Mouse (Mus musculus) embryonic facial prominence, embryonic 11.5 days (tissue): ENCODE measurements around the gene Clk3. TPM values are rescaled to one million over a fixed set of nuclear protein-coding genes. Genes with fewer than 3 reads are reported as not detected.

Experiments used
- ATAC-seq: fragments of 200-750 bp; cut with Nextera tagmentation; replicated peaks from 2 replicates; pipeline ENCODE4 v1.8.0; 2017; ENCODE audit warnings: low read depth; ENCODE audit not compliant: insufficient number of reproducible peaks, low FRiP score, low TSS enrichment
- DNase-seq: peaks from one replicate; pipeline ENCODE4 v3.0.0-alpha.2; 2015; ENCODE audit warnings: low spot score
- H3K27ac ChIP-seq: fragments of 300-500 bp; sonication (generic); replicated peaks from 2 replicates; pipeline ENCODE4 v1.5.1; 2014; ENCODE audit warnings: mild to moderate bottlenecking, low read depth, low read length, control low read depth
- H3K27me3 ChIP-seq: fragments of 300-500 bp; sonication (generic); 2 replicates; pipeline ENCODE4 v1.6.1; 2014; ENCODE audit warnings: mild to moderate bottlenecking, low read length, moderate library complexity, mixed read lengths; ENCODE audit not compliant: control insufficient read depth, insufficient read depth
- H3K36me3 ChIP-seq: fragments of 300-500 bp; sonication (generic); replicated peaks from 2 replicates; pipeline ENCODE4 v1.6.1; 2014; ENCODE audit warnings: low read depth, mild to moderate bottlenecking, low read length, moderate library complexity, mixed read lengths; ENCODE audit not compliant: control insufficient read depth, insufficient read depth
- H3K4me1 ChIP-seq: fragments of 300-500 bp; sonication (generic); 2 replicates; pipeline ENCODE4 v1.6.1; 2014; ENCODE audit warnings: low read length, mixed read lengths; ENCODE audit not compliant: control insufficient read depth, insufficient read depth
- H3K4me2 ChIP-seq: fragments of 300-500 bp; sonication (generic); 2 replicates; pipeline ENCODE4 v1.6.1; 2014; ENCODE audit warnings: low read depth, mild to moderate bottlenecking, control low read depth, low read length, moderate library complexity
- H3K4me3 ChIP-seq: fragments of 300-500 bp; sonication (generic); 2 replicates; pipeline ENCODE4 v1.5.1; 2014; ENCODE audit warnings: low read depth, low read length, control low read depth
- H3K9ac ChIP-seq: fragments of 300-500 bp; sonication (generic); replicated peaks from 2 replicates; pipeline ENCODE4 v1.6.1; 2014; ENCODE audit warnings: mild to moderate bottlenecking, control low read depth, low read length
- H3K9me3 ChIP-seq: fragments of 300-500 bp; sonication (generic); replicated peaks from 2 replicates; pipeline ENCODE4 v1.6.1; 2016; ENCODE audit warnings: mild to moderate bottlenecking, low read length, inconsistent platforms, mixed read lengths; ENCODE audit not compliant: control insufficient read depth
- whole genome bisulfite sequencing: fragments of 180-500 bp; shearing (Covaris S2); extraction: QIAGEN DNeasy Blood & Tissue Kit; methylation state at CpG from one replicate; pipeline ENCODE4 v1.1.7; 2014; 5-methylcytosine and 5-hydroxymethylcytosine counted together
- polyA plus RNA-seq: library from polyadenylated mRNA; unstranded; fragments of >200 nt; fragmentation: Nextera tagmentation; extraction: Ambion mirVana; gene quantifications from 2 replicates; pipeline ENCODE4 v1.2.1, GENCODE M21; 2014

Clk3 gene
- polyA plus RNA-seq, 1 experiment from 2014 or later: 70.0 TPM

DNA sequence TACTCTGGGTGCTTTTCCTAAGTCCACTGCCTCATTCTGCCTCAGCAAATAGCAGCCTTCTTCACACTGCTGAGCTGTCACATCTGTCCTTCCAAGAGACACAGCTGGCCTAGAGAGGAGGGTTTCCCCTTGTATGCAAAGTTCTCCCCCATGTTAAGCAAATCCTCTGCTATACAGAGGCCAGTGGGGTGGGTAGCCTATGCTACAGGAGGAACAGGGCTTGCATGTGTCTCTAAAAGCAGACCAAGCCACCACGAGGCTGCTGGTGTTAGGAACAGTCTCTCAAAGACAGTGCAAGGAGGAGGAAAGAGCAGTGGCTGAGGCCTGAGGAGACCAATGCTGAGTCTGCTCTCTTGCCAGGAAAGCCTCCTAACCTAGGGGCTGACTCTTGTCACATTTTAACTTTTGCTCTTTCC is 40.4 kb upstream of the Clk3 start:
- Histone ChIP-seq H3K36me3 (no peaks in the 10 kb centered on the region), H3K4me1 (no peaks in the 10 kb centered on the region; the same call in none of the 2 replicates), H3K9ac (no peak overlapping the region), H3K27me3 (no peaks in the 10 kb centered on the region), H3K9me3 (no peaks in the 10 kb centered on the region), H3K4me3 (no peak overlapping the region), H3K4me2 (no peak overlapping the region), H3K27ac (no peak overlapping the region)
- no peak for DNase-seq
- no peak for ATAC-seq
- 50% methylated on average over 1 of the region's 1 CpGs for WGBS

DNA sequence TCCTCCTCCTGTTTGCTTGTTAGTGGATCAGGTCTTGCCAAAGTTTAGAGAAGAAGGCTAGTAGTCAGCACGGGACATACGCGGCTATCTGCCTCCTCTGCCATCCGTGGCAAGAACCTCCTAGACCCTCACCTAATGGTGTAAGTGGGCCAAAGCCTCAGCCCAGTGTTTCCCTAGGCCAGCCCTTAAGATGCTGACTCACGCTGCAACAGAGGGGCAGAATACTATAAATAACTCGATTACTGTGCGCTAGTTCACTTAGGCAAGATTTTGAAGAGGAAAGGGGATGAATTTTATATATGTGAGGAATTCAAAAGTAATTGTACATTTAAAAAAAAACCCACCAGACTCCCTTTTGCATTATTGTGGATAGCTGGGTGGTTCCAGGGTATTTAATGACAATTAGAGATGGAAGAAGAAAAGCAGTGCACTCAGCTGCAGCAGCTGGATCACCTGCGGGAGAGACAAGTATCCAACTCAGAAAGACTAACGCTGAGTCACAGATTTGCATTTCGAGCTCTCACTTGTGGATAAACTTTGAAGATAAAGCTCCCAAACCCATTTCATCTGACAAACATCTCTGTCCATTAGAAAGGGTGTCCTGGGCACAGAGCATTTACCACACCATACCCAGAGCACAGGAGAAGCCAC is 39.6 kb upstream of the Clk3 start:
- ATAC-seq (no peak), DNase-seq (no peak)
- Histone ChIP-seq H3K9ac (no peak overlapping the region), H3K4me2 (no peak overlapping the region), H3K36me3 (no peaks in the 10 kb centered on the region), H3K9me3 (no peaks in the 10 kb centered on the region), H3K27ac (no peak overlapping the region), H3K4me3 (no peak overlapping the region), H3K27me3 (no peaks in the 10 kb centered on the region), H3K4me1 (no peaks in the 10 kb centered on the region; the same call in none of the 2 replicates)
- WGBS: 75% methylated on average over 10 of the region's 10 CpGs

DNA sequence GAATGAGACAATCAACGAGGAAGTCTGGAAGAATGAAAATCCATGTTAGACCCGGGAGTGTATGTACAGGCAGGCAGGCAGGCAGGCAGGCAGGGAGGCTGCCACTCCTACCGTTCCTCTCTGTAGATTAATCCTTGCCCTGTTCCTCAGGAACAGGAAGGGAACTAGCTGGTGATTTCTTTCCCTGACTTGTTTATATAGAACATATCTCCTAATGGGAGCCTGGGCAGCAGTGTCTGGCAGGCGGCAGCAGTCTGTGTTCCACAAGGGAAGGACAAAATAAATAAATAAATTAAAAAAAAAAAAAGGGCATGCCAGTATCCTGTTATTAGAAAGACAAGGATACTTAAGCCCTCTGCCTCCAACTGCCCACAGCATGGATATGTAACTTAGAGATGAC is 38.2 kb upstream of the Clk3 start:
- H3K4me3 ChIP-seq: no peak overlapping the region
- H3K4me1 ChIP-seq: no peaks in the 10 kb centered on the region; the same call in none of the 2 replicates
- no peak overlapping the region for H3K4me2 ChIP-seq
- DNase-seq (no peak), ATAC-seq (no peak)
- H3K27ac ChIP-seq: no peak overlapping the region
- H3K36me3 ChIP-seq: no peaks in the 10 kb centered on the region
- no peaks in the 10 kb centered on the region for H3K27me3 ChIP-seq
- 10% methylated on average over 4 of the region's 4 CpGs for WGBS
- H3K9me3 ChIP-seq: no peaks in the 10 kb centered on the region
- no peak overlapping the region; the same call in 1 of the 2 replicates for H3K9ac ChIP-seq

DNA sequence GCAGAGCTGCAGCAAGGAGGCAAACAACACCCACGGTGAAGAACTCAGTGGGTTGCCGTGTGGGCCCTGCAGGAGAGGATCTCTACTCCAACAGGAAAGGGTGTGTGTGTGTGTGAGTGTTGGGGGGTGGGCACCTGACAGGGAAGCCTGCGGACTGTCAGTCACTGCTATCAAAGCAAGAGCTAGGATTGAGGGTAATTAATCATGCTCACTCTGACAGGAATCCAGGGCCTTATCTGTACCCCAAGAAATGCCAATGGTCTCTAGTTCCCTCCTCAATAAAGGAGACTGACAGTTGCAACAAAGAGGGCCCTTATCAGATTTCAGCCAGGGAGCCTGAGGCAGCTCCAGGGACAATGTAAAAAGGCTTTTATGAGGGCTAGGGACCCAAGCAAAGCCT is 37.4 kb upstream of the Clk3 start:
- Histone ChIP-seq H3K36me3 (no peaks in the 10 kb centered on the region), H3K4me1 (no peaks in the 10 kb centered on the region; the same call in none of the 2 replicates), H3K4me3 (no peak overlapping the region), H3K27ac (no peak overlapping the region), H3K4me2 (no peak overlapping the region), H3K27me3 (no peaks in the 10 kb centered on the region), H3K9me3 (no peaks in the 10 kb centered on the region), H3K9ac (no peak overlapping the region)
- WGBS: 14% methylated on average over 3 of the region's 3 CpGs
- 0 out of 2 replicates have a peak, but pooled peaks have one; percentile 49 for ATAC-seq
- DNase-seq: no peak

DNA sequence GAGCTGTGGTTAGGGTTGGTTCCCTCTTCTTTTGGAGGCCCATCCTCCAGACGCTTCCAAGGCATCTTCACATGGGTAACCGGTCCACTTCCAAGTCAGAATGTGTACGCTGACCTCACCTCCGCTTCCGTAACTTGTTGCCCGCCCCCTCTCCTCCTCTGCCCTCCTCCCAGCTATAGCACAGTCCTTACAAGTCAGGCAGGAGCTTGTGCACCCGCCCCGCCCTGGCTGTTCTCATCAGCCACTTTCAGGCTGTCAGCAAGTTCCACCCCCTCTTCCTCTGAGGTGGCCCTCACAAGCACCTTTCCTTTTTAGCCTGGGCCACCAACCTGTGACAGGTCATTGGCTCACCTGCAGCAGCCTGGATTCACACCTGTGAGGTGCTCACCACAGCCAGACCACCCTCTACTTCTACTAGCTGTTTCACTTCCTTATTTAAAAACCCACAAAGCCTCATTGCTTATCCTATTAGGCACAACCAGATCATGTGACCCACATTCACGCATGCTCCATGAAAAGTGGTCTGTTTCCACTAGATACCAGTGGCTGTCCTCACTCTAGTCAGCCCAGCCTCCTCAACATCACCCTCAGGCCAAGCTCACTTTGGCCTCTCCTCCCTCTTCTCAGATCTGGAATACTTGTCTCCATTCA is 34.8 kb upstream of the Clk3 start:
- no peaks in the 10 kb centered on the region for H3K27me3 ChIP-seq
- DNase-seq (no peak), ATAC-seq (no peak)
- H3K9me3 ChIP-seq: no peaks in the 10 kb centered on the region
- H3K9ac ChIP-seq: no peak overlapping the region
- H3K4me2 ChIP-seq: no peak overlapping the region
- no peaks in the 10 kb centered on the region; the same call in none of the 2 replicates for H3K4me1 ChIP-seq
- WGBS: 89% methylated on average over 9 of the region's 9 CpGs
- H3K27ac ChIP-seq: no peak overlapping the region
- no peak overlapping the region for H3K4me3 ChIP-seq
- peaks cover 3% of the 10 kb centered on the region; the same call in 1 of the 2 replicates for H3K36me3 ChIP-seq

DNA sequence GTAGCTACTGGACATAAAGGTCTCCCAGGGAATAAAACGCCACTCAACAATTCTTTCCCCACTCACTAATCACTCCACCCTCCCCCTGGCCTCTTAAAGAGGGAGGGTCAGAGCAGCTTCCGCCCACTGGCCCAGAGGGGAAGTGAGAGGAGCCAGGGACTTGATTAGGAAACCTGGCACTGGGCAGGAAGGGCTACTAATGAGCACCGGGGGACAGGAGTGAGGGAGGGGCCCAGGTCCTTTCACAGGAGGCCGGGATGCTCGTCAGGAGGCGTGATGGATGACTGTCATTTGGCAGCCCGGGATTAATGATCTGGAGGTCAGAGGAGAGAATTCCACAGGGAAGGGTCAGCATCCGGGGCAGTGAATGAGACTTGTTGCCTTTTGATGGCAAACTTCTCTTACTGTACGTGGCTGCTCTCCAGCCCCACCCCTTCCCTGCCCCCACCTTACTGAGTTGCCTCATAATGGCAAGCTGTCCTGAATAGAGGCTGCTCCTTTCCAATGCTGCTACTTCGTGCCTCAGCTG is 33.1 kb upstream of the Clk3 start:
- Histone ChIP-seq H3K4me2 (no peak overlapping the region), H3K4me3 (no peak overlapping the region), H3K27me3 (no peaks in the 10 kb centered on the region), H3K9me3 (no peaks in the 10 kb centered on the region), H3K36me3 (peaks cover 3% of the 10 kb centered on the region; the same call in 1 of the 2 replicates), H3K27ac (no peak overlapping the region), H3K4me1 (no peaks in the 10 kb centered on the region; the same call in none of the 2 replicates), H3K9ac (no peak overlapping the region)
- DNase-seq (peak; percentile 39), ATAC-seq (peak; percentile 63)
- 7% methylated on average over 10 of the region's 10 CpGs for WGBS

DNA sequence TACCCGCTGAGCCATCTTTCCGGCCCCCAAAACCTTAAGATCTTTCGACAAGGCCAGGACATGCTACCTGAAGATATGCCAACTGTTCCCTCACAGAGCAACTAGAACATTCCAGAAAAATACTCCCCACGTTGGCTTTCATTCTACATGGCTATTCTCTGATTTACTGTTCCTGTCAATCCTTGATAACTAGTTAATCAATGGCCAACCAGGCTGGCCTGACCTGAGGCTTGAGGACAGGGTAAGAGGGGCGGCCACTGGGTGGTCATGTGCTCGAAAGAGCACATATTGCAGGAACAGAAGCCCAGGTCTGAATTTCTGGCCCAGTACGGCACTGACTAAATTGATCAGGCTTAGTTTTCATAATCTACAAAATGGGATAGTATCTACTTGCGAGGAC is 31.8 kb upstream of the Clk3 start:
- H3K4me2 ChIP-seq: no peak overlapping the region
- H3K27ac ChIP-seq: no peak overlapping the region
- DNase-seq (no peak), ATAC-seq (no peak)
- H3K9ac ChIP-seq: no peak overlapping the region
- H3K4me1 ChIP-seq: no peaks in the 10 kb centered on the region; the same call in 1 of the 2 replicates
- no peaks in the 10 kb centered on the region for H3K27me3 ChIP-seq
- no peaks in the 10 kb centered on the region for H3K9me3 ChIP-seq
- H3K36me3 ChIP-seq: peaks cover 3% of the 10 kb centered on the region; the same call in 1 of the 2 replicates
- WGBS: 94% methylated on average over 8 of the region's 8 CpGs
- no peak overlapping the region for H3K4me3 ChIP-seq

DNA sequence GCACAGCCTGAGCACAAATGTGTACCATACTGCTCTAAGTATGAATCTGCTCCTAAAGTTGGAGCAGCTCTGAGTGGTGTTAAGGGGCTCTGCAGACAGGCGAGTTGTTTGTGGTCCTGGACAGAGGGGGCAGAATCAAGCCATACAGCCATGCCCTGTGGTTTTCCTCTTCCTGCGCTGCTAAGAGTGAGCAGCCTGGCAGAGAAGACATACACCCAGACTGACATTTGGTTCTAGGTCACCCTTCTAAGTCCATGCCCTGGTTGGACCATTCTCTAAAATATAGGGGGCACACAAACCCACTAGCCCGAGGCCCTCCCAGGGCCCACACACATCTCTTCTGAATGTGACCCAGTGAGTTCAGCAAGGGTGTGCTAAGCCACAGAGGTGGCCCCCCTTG is 24.1 kb upstream of the Clk3 start:
- H3K27ac ChIP-seq: no peak overlapping the region
- H3K9ac ChIP-seq: no peak overlapping the region
- peaks cover 2% of the 10 kb centered on the region for H3K36me3 ChIP-seq
- no peak overlapping the region for H3K4me2 ChIP-seq
- DNase-seq (no peak), ATAC-seq (no peak)
- H3K9me3 ChIP-seq: no peaks in the 10 kb centered on the region
- WGBS: 85% methylated on average over 3 of the region's 3 CpGs
- H3K27me3 ChIP-seq: no peaks in the 10 kb centered on the region
- H3K4me1 ChIP-seq: no peaks in the 10 kb centered on the region
- no peak overlapping the region for H3K4me3 ChIP-seq
